Mouse (Mus musculus): ENCODE results near the gene Tbc1d7.

Tbc1d7 gene

DNA sequence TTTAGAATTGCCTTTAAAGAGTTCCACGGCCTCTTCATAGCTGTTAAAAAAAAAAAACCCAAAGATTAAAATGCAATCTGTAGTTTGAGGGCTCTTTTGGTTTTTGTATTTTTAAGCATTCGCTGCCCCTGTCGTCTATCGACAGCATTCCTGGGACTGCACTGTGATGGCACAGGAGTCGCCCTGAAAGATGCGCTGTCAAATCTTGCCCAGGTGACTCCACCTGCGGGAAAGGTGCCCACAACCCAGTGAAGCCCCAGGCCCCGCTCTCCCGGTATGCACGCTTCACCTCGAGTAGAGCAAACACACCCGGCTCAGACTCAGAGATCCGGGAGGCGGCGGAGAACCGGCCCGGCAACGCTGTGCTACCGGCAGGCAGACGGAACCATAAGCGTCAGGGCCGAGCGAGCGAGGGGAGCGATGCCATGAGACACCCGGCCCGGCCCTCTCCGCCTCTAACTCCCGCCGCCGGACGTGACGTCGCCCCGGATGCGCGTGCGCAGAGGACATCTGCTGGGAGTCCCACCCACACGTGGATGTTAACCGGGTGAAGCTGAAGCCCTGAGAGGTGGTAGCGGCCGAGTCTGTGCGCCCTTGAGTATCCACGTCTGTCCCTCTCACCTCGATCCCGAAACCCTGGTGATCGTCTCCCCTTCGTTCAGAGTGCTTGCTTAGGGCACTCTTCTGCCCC lies at the start of gene Tbc1d7:
Gene Tbc1d7, minus strand, starts transcription at position 482 of the 691 bp plus-strand sequence.
- DNase-seq, result peak; percentile 98

- DNase-seq, result no peak
Observed at GRCm38 (mm10) chr13:43220635-43221034, 49.3 kb upstream of the Tbc1d7 start.

DNA sequence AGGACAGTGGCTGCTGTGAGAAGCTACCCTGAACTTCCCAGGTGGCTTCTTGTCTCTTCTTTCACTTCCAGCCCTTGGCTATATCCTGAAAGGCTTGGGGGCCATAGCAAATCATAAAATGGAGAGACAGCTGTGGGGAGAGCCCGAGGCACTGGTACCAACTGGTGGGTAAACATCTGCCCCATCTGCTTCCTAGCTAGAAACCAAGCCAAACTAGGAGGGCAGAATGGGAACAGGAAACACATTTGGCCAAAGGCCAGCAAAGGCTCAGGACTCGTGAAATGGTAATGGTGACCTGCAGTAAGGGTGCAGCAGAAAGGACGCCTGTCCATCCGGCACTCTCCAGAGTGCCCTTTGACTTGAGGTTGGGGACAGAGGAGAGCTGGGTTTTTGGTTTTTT lies 47.5 kb upstream of the Tbc1d7 start:
- DNase-seq, result no peak

DNA sequence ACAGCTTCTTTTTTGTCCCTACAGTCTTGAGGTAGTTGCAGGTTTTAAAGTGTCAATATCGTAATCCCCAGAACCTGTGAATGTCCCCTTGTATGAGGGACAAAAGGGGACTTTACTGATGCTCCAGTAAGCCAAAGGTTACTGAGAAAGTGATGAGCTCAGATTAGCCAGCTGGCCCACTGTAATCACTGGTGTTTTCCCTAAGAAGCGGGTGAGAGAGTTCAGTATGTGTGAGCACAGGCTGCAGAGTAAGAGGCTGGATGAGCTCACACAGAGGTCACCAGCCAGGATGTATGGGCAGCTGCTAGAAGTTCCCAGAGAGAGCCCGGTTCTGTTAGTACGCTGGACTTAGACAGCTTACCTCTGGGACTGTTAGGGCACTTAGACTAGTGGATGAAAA lies 47.0 kb upstream of the Tbc1d7 start:
- peak; percentile 55 for DNase-seq

DNA sequence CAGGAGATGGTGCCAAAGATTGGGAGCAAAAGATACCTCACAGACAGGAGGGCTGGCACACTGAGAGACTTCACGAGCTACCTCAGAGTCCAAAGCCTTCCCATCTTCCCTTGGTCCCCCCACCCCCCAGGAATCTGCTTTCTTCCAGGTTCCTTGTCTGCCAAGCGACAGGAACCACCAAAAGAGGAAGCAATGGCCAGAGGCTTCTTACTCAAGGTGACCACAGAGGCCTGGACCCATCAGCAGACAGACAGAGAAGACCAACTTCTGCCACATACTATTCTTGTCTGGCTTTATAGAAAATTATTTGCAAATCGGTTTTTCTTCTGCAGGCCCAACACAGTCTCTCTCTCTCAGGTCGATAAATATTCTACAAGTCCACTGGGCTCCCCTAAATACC lies 46.4 kb upstream of the Tbc1d7 start:
- no peak for DNase-seq

- no peak for DNase-seq
Observed at GRCm38 (mm10) chr13:43217059-43217458, 45.8 kb upstream of the Tbc1d7 start.

DNA sequence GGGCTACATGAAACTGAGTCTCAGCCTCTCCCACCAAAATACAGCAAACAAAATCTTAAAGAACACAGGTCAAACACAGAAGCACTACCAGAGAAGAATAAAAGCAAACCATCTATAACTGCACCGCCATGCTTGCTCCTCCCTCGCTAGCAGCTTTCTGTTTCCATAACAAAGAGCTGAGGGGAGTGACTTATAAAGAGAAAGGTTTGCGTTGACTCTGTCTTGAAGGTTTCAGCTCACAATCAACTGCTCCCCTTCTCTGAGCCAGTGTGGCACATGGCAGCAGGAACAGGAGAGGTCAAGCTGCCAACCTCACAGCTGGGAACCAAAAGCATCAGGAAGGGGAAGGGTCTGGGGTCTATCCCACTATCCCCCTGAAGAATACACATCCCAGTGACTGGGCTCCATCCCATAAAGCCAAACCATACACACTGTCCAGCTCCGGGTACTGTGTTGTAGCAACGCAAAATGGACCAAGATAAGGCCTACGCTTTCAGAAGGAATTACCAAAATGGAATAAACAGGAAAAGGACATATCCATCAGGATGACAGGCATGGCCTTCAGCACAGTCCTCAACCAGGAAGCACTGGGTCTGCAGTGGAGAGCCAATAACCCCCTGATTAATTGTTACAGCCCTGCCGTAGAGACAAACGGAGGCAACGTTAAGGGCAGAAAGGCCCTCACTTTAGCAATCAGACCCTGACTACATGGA lies 44.8 kb upstream of the Tbc1d7 start:
- no peak for DNase-seq

- DNase-seq, result peak; percentile 58
Observed at GRCm38 (mm10) chr13:43215144-43215993, 44.1 kb upstream of the Tbc1d7 start.

GRCm38 (mm10) chr13:43212338-43212737 lies 41.0 kb upstream of the Tbc1d7 start:
- no peak for DNase-seq

DNA sequence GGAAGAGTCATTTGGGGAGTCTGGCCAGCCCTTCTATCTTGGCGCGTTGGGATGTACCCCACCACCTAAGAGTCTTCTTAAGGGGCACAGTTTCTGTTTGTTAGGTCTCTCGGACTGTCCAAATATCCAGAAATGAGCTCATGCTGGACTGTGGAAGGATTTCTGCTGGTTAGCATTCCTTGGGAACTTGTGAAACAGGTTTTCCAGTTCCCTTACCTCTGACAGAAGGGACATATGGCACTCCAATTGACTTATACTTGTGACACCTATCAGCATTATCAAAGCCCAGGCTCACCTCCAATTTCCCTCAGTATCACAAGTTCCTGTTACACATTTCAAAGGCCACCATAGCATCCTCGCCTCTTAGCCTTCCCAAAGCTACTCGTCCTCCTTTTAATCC lies 39.7 kb upstream of the Tbc1d7 start:
- no peak for DNase-seq

DNA sequence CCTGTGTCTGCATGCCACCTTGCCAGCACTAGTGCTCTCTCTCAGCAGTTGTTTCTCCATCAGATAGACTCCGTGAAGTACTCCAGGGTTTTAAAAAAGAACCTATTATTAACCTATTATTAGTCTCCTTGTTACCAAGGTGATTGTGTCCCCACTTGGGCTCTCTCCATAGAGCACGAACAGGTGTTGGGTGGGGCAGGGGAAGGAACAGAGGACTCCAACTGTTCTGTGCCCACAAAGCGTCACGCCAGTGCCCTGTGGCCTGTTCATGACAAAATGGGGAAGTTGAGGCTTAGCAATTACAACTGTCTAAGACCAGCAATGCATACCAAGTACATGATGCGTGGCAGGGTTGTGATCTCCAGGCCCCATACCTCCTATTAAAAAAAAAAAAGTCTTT lies 38.3 kb upstream of the Tbc1d7 start:
- DNase-seq, result no peak

- DNase-seq, result peak; percentile 26
Observed at GRCm38 (mm10) chr13:43208914-43209439, 37.7 kb upstream of the Tbc1d7 start.

DNA sequence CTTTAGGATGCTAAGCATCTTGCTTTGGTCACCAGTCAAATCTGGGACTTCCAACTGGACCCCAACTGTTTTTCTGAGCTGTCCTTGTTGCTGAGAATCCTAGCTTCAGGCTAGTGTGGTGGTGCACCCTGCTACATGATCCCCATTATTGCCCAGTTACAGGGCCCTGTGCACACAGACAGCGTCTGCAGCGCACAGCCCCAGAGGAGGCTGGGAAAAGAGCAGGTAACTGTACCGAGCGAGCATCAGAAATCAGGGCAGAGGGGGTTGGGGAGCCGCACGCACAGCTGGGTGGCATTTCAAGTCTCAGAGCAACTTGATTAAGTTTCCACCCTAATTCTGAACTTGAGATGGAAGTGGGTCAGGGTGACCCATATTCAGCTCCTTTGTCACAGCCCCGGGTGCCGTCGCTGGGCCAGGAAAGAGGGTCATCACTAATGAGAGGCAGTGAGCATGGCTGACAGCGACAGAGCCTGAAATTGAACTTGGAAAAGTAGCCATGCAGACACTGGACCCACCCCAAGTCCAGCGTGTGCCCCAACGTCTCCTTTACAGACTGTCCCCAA lies 34.9 kb upstream of the Tbc1d7 start:
- DNase-seq, result peak; percentile 86

DNA sequence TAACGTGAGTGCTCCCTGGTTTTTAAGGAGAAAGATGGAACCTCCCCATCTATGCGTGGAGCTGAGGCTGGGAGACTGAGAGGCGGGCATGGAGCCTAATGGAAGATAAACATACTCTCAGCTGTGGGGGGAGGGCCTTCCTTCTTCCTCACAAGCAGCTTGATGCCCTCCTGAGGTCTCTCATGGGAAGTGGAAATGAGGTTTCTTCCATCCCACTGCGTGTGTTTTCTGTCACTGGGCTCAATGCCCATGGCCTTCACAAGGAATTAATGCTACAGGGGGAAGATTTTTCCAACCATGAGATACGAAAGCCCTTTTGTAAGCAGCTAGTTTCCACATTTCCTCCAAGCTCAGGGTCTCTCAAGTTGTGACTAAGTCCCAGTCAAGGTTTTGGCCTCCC lies 32.3 kb upstream of the Tbc1d7 start:
- no peak for DNase-seq

GRCm38 (mm10) chr13:43203234-43203633 lies 31.9 kb upstream of the Tbc1d7 start:
- DNase-seq, result no peak

- no peak for DNase-seq
Observed at GRCm38 (mm10) chr13:43202351-43202750, 31.1 kb upstream of the Tbc1d7 start.

DNA sequence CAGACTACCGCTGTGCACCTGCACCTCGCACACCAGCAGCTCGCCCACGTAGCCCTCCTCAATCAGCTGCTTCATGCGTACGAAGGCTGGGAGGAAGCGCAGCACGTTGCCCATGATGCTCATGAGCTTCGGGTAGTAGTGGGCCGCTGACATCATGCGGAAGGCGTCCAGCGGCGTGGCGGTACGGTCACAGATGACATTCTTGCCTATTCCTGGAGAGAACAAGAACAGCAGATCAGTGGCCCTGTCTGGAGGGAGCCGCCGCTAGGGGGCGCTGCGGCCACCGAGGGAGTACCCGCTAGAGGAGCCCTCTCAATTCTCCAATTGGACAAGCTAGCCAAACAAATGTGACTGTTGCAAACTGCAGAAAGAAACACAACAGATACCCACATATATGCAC lies 29.7 kb upstream of the Tbc1d7 start:
- DNase-seq, result peak; percentile 72

DNA sequence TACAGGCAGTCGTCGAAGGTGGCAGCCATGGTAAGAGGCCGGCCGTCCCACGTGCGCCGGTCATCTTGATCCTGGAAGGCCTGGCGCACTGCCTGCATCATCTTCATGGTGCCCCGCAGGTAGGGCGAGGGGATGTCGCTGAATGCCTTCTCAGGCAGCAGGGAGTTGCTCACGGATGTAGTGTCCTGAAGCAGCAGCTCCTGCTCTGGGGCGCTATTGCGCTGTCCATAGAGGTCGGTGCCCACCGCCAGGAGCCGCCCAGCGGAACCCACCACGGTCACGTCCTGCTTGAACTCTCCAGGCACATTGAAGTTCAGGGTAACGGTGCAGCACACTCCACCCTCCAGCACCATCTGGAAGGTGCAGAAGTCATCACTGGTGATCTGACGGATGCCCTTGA lies 29.2 kb upstream of the Tbc1d7 start:
- DNase-seq, result peak; percentile 39

DNA sequence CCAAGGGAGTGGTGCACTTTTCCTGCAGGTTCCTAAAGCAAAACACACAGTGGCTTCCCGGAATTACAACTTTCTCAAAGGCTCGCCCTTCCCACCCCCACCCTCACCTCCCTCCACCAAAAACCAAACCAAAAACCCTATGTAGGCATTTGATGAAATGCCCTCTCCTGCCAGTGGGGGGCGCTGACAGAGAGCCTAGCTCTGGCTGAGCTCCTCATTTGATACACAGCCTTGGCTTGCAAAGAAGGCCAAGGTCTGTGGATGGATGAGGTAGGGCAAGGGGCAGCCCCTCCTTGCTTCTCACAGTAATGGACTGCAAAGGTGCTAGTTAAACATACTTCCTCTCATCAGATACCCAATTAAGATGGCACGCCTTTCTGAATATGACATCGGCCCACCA lies 28.4 kb upstream of the Tbc1d7 start:
- DNase-seq, result peak; percentile 37

DNA sequence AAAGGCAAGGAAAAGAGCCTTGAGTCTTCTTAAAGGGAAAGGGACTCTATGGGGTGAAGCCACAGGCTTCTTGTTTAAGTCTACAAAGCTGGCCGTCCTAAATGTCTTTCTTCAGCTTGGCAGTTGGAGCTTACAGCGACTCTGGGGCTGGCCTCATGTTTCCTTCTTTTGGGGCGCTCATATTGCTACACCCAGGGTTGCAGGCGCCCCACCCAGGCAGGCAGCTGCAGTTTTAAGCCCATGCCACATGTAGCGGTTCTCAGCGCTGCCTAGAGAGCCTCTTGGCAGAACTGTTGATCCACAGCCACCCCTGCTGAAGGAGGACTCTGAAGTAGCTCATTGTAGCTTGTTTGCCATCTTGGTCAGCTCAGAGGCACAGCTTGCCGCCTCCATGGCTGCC lies 28.0 kb upstream of the Tbc1d7 start:
- DNase-seq, result no peak

- peak; percentile 46 for DNase-seq
Observed at GRCm38 (mm10) chr13:43197187-43197586, 25.9 kb upstream of the Tbc1d7 start.

DNA sequence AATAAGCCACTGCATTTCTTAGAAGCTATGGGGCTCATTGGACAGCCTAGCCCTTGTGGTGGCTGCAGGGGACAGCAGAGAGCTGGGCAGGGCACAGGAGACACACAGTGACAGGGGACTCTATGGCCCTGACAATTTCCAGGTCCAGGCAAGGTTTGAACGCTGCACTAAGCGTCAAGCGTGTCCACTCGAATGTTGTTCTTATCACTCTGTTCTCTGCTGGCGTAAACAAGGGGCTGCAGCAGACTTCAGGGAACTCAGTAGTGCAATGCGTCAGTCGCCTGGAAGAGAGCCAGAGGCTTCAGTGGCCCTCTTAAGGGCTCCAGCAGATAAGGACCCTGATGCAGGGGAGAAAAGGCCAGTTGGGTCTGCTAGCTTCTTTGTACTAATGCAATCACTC lies 24.7 kb upstream of the Tbc1d7 start:
- no peak for DNase-seq

GRCm38 (mm10) chr13:43193932-43194331 lies 22.6 kb upstream of the Tbc1d7 start:
- DNase-seq, result no peak
